Mouse (Mus musculus): Measurements from ENCODE around the gene Pak1. TPM values are rescaled to one million over a fixed set of nuclear protein-coding genes. Genes with fewer than 3 reads are reported as not detected.
A peak's percentile ranks its signal among the peaks of the same experiment; 100 is the strongest.
"Not testable (repeated sequence)": the region's sequence is repeated elsewhere in the genome, so short reads cannot be mapped to it uniquely, and the experiment has no call there.

The Pak1 gene
- polyA plus RNA-seq, 1 experiment from 2014 or later, result 17.2 TPM

GRCm38 (mm10) chr7:97845546-97845945 lies 57.2 kb downstream of the Pak1 start:
- DNase-seq (ENCODE audit: low spot score), result no peak

- DNase-seq (ENCODE audit: low spot score), result no peak
Measured at GRCm38 (mm10) chr7:97846539-97846938, 58.2 kb downstream of the Pak1 start.

GRCm38 (mm10) chr7:97849557-97849956 lies 61.2 kb downstream of the Pak1 start:
- not testable (repeated sequence) for DNase-seq (ENCODE audit: low spot score)

- no peak for DNase-seq (ENCODE audit: low spot score)
Measured at GRCm38 (mm10) chr7:97850331-97850730, 62.0 kb downstream of the Pak1 start.

GRCm38 (mm10) chr7:97863512-97863911 lies 75.2 kb downstream of the Pak1 start:
- DNase-seq (ENCODE audit: low spot score), result no peak

- no peak for DNase-seq (ENCODE audit: low spot score)
Measured at GRCm38 (mm10) chr7:97864531-97864930, 76.2 kb downstream of the Pak1 start.

- no peak for DNase-seq (ENCODE audit: low spot score)
Measured at GRCm38 (mm10) chr7:97867866-97868265, 79.5 kb downstream of the Pak1 start.

- no peak for DNase-seq (ENCODE audit: low spot score)
Measured at GRCm38 (mm10) chr7:97868766-97869165, 80.4 kb downstream of the Pak1 start.

- no peak for DNase-seq (ENCODE audit: low spot score)
Measured at GRCm38 (mm10) chr7:97872396-97872795, 84.1 kb downstream of the Pak1 start.

- no peak for DNase-seq (ENCODE audit: low spot score)
Measured at GRCm38 (mm10) chr7:97873317-97873716, 85.0 kb downstream of the Pak1 start.

- peak; percentile 76 for DNase-seq (ENCODE audit: low spot score)
Measured at GRCm38 (mm10) chr7:97877846-97878538, 89.7 kb downstream of the Pak1 start.

GRCm38 (mm10) chr7:97911646-97912045 lies 123.3 kb downstream of the Pak1 start:
- DNase-seq (ENCODE audit: low spot score), result no peak

- no peak for DNase-seq (ENCODE audit: low spot score)
Measured at GRCm38 (mm10) chr7:97914833-97915516, 126.6 kb downstream of the Pak1 start.

- DNase-seq (ENCODE audit: low spot score), result no peak
Measured at GRCm38 (mm10) chr7:97919742-97920141, 131.4 kb downstream of the Pak1 start, which contains the start of gene Gdpd4. Gene Gdpd4, plus strand, starts transcription at chr7:97919955.

GRCm38 (mm10) chr7:97925819-97926218 lies 137.5 kb downstream of the Pak1 start:
- DNase-seq (ENCODE audit: low spot score), result no peak

GRCm38 (mm10) chr7:97926978-97927377 lies 138.6 kb downstream of the Pak1 start:
- DNase-seq (ENCODE audit: low spot score), result no peak

GRCm38 (mm10) chr7:97944485-97944884 lies 156.1 kb downstream of the Pak1 start:
- DNase-seq (ENCODE audit: low spot score), result no peak

Other genes with a start within 250 kb of the Pak1 start
- 67.9 and 73.3 TPM in 2 replicates for gene Aamdc, start 209.0 kb upstream of the Pak1 start, polyA plus RNA-seq (2015; fragmentation: Nextera tagmentation; extraction: Ambion mirVana)
- gene Rsf1, start 208.7 kb upstream of the Pak1 start, polyA plus RNA-seq (2015; fragmentation: Nextera tagmentation; extraction: Ambion mirVana), result 24.3 and 29.2 TPM in 2 replicates
- gene Clns1a, start 91.9 kb upstream of the Pak1 start, polyA plus RNA-seq (2015; fragmentation: Nextera tagmentation; extraction: Ambion mirVana), result 244 and 247 TPM in 2 replicates
- gene Aqp11, start 50.3 kb upstream of the Pak1 start, polyA plus RNA-seq (2015; fragmentation: Nextera tagmentation; extraction: Ambion mirVana), result 368 and 376 TPM in 2 replicates
- gene Gdpd4, start 131.4 kb downstream of the Pak1 start, polyA plus RNA-seq (2015; fragmentation: Nextera tagmentation; extraction: Ambion mirVana), result not detected in 2 replicates